Mouse (Mus musculus) liver, embryonic 15.5 days (tissue): ENCODE results near the gene Mcpt2. TPM values are rescaled to one million over a fixed set of nuclear protein-coding genes. Genes with fewer than 3 reads are reported as not detected.
"Not testable (repeated sequence)": the region's sequence is repeated elsewhere in the genome, so short reads cannot be mapped to it uniquely, and the experiment has no call there.

Experiments
- ATAC-seq: fragments of 200-750 bp; cut with Nextera tagmentation; 2 replicates; pipeline ENCODE4 v1.8.0; 2017; ENCODE audit warnings: moderate number of reproducible peaks, mild to moderate bottlenecking, moderate library complexity; ENCODE audit not compliant: insufficient read depth
- H3K27ac ChIP-seq: fragments of 300-500 bp; sonication (generic); replicated peaks from 2 replicates; pipeline ENCODE4 v1.5.1; 2015; ENCODE audit warnings: mild to moderate bottlenecking, inconsistent platforms
- H3K27me3 ChIP-seq: fragments of 300-500 bp; sonication (generic); 2 replicates; pipeline ENCODE4 v1.6.1; 2015; ENCODE audit warnings: mild to moderate bottlenecking, inconsistent platforms
- H3K36me3 ChIP-seq: fragments of 300-500 bp; sonication (generic); replicated peaks from 2 replicates; pipeline ENCODE4 v1.6.1; 2015; ENCODE audit warnings: moderate library complexity, mild to moderate bottlenecking, inconsistent platforms
- H3K4me1 ChIP-seq: fragments of 300-500 bp; sonication (generic); replicated peaks from 2 replicates; pipeline ENCODE4 v1.6.1; 2015; ENCODE audit warnings: inconsistent platforms
- H3K4me2 ChIP-seq: fragments of 300-500 bp; sonication (generic); 2 replicates; pipeline ENCODE4 v1.6.1; 2015; ENCODE audit warnings: moderate library complexity, mild to moderate bottlenecking, inconsistent platforms
- H3K4me3 ChIP-seq: fragments of 300-500 bp; sonication (generic); replicated peaks from 2 replicates; pipeline ENCODE4 v1.5.1; 2015; ENCODE audit warnings: mild to moderate bottlenecking, inconsistent platforms
- H3K9ac ChIP-seq: fragments of 300-500 bp; sonication (generic); 2 replicates; pipeline ENCODE4 v1.6.1; 2015; ENCODE audit warnings: moderate library complexity, mild to moderate bottlenecking, inconsistent platforms
- H3K9me3 ChIP-seq: fragments of 300-500 bp; sonication (generic); replicated peaks from 2 replicates; pipeline ENCODE4 v1.6.1; 2016; ENCODE audit warnings: inconsistent platforms
- WGBS: fragments of 180-500 bp; shearing (Covaris S2); methylation state at CpG from one replicate; pipeline ENCODE4 v1.1.7; 2015; ENCODE audit warnings: mixed read lengths; ENCODE audit not compliant: insufficient replicate concordance; 5-methylcytosine and 5-hydroxymethylcytosine counted together
- polyA plus RNA-seq: library from polyadenylated mRNA; unstranded; fragments of >200 nt; fragmentation: Nextera tagmentation; extraction: Ambion mirVana; gene quantifications from 2 replicates; pipeline ENCODE4 v1.2.1, GENCODE M21; 2015

Gene Mcpt2
- 0.14 and 0.15 TPM in 2 replicates for polyA plus RNA-seq

- not testable (repeated sequence) for H3K9me3 ChIP-seq, H3K9ac ChIP-seq, H3K27ac ChIP-seq, H3K27me3 ChIP-seq, H3K4me3 ChIP-seq, H3K36me3 ChIP-seq, H3K4me2 ChIP-seq, ATAC-seq, H3K4me1 ChIP-seq
- 22% methylated on average over 1 of the region's 1 CpGs for WGBS
Measured at GRCm38 (mm10) chr14:56041792-56042191, at the start of gene Mcpt2. TSS of gene Mcpt2 (plus strand) at chr14:56042041.

- Histone ChIP-seq H3K9me3 (no peaks in the 10 kb centered on the region), H3K9ac (no peak overlapping the region), H3K4me2 (no peak overlapping the region), H3K4me1 (no peaks in the 10 kb centered on the region), H3K27ac (no peak overlapping the region), H3K36me3 (no peaks in the 10 kb centered on the region), H3K4me3 (no peak overlapping the region), H3K27me3 (peaks cover 6% of the 10 kb centered on the region; the same call in 1 of the 2 replicates)
- ATAC-seq, result no peak
- WGBS, result 67% methylated on average over 3 of the region's 3 CpGs
Measured at GRCm38 (mm10) chr14:56013147-56013546, 28.7 kb upstream of the Mcpt2 start.

GRCm38 (mm10) chr14:56013924-56014323 is 27.9 kb upstream of the Mcpt2 start:
- no peaks in the 10 kb centered on the region for H3K4me1 ChIP-seq
- ATAC-seq, result no peak
- H3K27me3 ChIP-seq, result peaks cover 6% of the 10 kb centered on the region; the same call in 1 of the 2 replicates
- H3K9ac ChIP-seq, result no peak overlapping the region
- no peak overlapping the region for H3K4me2 ChIP-seq
- H3K36me3 ChIP-seq, result no peaks in the 10 kb centered on the region
- H3K4me3 ChIP-seq, result no peak overlapping the region
- no peaks in the 10 kb centered on the region for H3K9me3 ChIP-seq
- H3K27ac ChIP-seq, result no peak overlapping the region
- 61% methylated on average over 2 of the region's 2 CpGs for WGBS

GRCm38 (mm10) chr14:56017671-56018070 is 24.2 kb upstream of the Mcpt2 start, which contains the start of gene Mcpt1:
TSS of gene Mcpt1 (plus strand) at chr14:56017971.
- ATAC-seq, H3K27ac ChIP-seq, H3K9me3 ChIP-seq, H3K9ac ChIP-seq, H3K36me3 ChIP-seq, H3K4me2 ChIP-seq, H3K27me3 ChIP-seq, H3K4me3 ChIP-seq: not testable (repeated sequence)
- 31% methylated on average over 3 of the region's 3 CpGs for WGBS
- peaks cover 21% of the 10 kb centered on the region for H3K4me1 ChIP-seq

- WGBS, result 35% methylated on average over 1 of the region's 1 CpGs
- no peaks in the 10 kb centered on the region for H3K9me3 ChIP-seq
- peaks cover 3% of the 10 kb centered on the region; the same call in 1 of the 2 replicates for H3K27me3 ChIP-seq
- no peak for ATAC-seq
- H3K27ac ChIP-seq, result no peak overlapping the region
- H3K4me3 ChIP-seq, result no peak overlapping the region
- H3K9ac ChIP-seq, result no peak overlapping the region
- no peak overlapping the region for H3K4me2 ChIP-seq
- no peaks in the 10 kb centered on the region for H3K36me3 ChIP-seq
- H3K4me1 ChIP-seq, result peaks cover 22% of the 10 kb centered on the region
Measured at GRCm38 (mm10) chr14:56019446-56019845, 22.4 kb upstream of the Mcpt2 start.

GRCm38 (mm10) chr14:56021305-56021704 is 20.5 kb upstream of the Mcpt2 start:
- H3K36me3 ChIP-seq, H3K9ac ChIP-seq, H3K9me3 ChIP-seq, H3K27me3 ChIP-seq, H3K4me3 ChIP-seq: not testable (repeated sequence)
- peak overlapping the region; percentile 54 for H3K27ac ChIP-seq
- peak; percentile 97 for ATAC-seq
- WGBS, result 19% methylated on average over 4 of the region's 4 CpGs
- peak overlapping the region; percentile 48 for H3K4me2 ChIP-seq
- peaks cover 22% of the 10 kb centered on the region for H3K4me1 ChIP-seq

DNA sequence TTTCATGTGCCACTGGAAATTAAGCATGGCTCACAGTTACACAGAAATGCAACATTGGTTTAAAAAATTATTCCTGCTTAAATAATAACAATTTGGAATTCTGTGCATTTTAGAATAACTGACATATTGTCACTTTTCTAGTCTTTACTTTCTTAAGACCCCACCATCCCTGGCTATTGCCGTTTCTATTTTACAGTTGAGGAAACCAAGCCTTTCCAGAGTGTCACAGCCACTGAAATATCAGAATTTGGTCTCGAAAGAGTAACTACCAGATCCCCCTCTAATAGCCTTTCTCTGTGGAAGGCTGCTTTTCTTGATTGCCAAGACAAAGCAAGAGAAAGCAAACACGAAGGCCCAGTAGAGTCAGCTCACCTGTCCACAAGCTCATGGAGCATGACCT is 11.4 kb upstream of the Mcpt2 start, which contains the start of gene Mcpt9:
Mcpt9 (minus strand) TSS at position 101 of the 400 bp plus-strand sequence.
- not testable (repeated sequence) for H3K4me1 ChIP-seq, H3K4me2 ChIP-seq, H3K4me3 ChIP-seq, H3K27ac ChIP-seq, H3K9ac ChIP-seq, H3K9me3 ChIP-seq, ATAC-seq, H3K27me3 ChIP-seq, H3K36me3 ChIP-seq
- WGBS, result 43% methylated on average over 3 of the region's 3 CpGs

GRCm38 (mm10) chr14:56034433-56034832 is 7.4 kb upstream of the Mcpt2 start:
- no peak overlapping the region for H3K4me3 ChIP-seq
- no peaks in the 10 kb centered on the region for H3K9me3 ChIP-seq
- H3K36me3 ChIP-seq, result no peaks in the 10 kb centered on the region
- H3K27ac ChIP-seq, result no peak overlapping the region
- no peak overlapping the region for H3K9ac ChIP-seq
- no peak overlapping the region for H3K4me2 ChIP-seq
- 50% methylated on average over 2 of the region's 2 CpGs for WGBS
- no peaks in the 10 kb centered on the region; the same call in 1 of the 2 replicates for H3K27me3 ChIP-seq
- no peaks in the 10 kb centered on the region for H3K4me1 ChIP-seq
- no peak for ATAC-seq

- no peaks in the 10 kb centered on the region; the same call in 1 of the 2 replicates for H3K27me3 ChIP-seq
- no peaks in the 10 kb centered on the region for H3K9me3 ChIP-seq
- 45% methylated on average over 3 of the region's 3 CpGs for WGBS
- no peaks in the 10 kb centered on the region for H3K36me3 ChIP-seq
- ATAC-seq, result no peak
- H3K4me1 ChIP-seq, result peaks cover 5% of the 10 kb centered on the region
- no peak overlapping the region for H3K27ac ChIP-seq
- no peak overlapping the region for H3K9ac ChIP-seq
- no peak overlapping the region for H3K4me3 ChIP-seq
- H3K4me2 ChIP-seq, result no peak overlapping the region
Measured at GRCm38 (mm10) chr14:56055408-56055807, 13.6 kb downstream of the Mcpt2 start.

- Histone ChIP-seq H3K9ac (no peak overlapping the region), H3K4me2 (no peak overlapping the region), H3K27ac (no peak overlapping the region), H3K9me3 (no peaks in the 10 kb centered on the region), H3K4me1 (peaks cover 5% of the 10 kb centered on the region), H3K4me3 (no peak overlapping the region), H3K36me3 (no peaks in the 10 kb centered on the region), H3K27me3 (no peaks in the 10 kb centered on the region)
- 33% methylated on average over 4 of the region's 4 CpGs for WGBS
- no peak for ATAC-seq
Measured at GRCm38 (mm10) chr14:56057722-56058121, 15.9 kb downstream of the Mcpt2 start.

- not testable (repeated sequence) for H3K4me2 ChIP-seq, H3K4me3 ChIP-seq, H3K9ac ChIP-seq, H3K36me3 ChIP-seq, H3K27me3 ChIP-seq, H3K4me1 ChIP-seq, H3K9me3 ChIP-seq, ATAC-seq, H3K27ac ChIP-seq
- WGBS, result 34% methylated on average over 3 of the region's 3 CpGs
Measured at GRCm38 (mm10) chr14:56062213-56062612, 20.4 kb downstream of the Mcpt2 start, which contains the start of gene Mcpt4. TSS of gene Mcpt4 (minus strand) at chr14:56062313.

DNA sequence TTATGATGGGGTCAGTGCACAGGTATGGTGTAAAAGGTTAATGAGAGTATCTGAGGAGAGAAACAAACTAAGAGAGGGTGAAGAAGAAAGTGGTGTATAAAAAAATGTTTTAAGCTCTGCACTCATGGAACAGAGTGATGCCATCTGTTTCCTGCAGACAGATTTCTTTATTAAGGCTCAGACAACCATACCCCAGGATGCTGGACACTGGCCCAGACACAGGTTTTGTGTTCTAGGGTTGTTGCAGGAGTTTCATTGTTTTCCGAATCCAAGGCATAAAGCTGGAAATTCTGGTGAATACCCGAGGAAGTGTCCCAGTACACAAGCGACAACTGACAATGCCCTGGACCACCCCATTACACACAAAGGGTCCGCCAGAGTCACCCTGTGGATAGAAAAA is 40.2 kb downstream of the Mcpt2 start:
- no peaks in the 10 kb centered on the region for H3K27me3 ChIP-seq
- H3K27ac ChIP-seq, result no peak overlapping the region
- H3K4me2 ChIP-seq, result no peak overlapping the region
- H3K36me3 ChIP-seq, result no peaks in the 10 kb centered on the region
- 47% methylated on average over 4 of the region's 4 CpGs for WGBS
- ATAC-seq, result no peak
- no peak overlapping the region for H3K9ac ChIP-seq
- no peaks in the 10 kb centered on the region for H3K9me3 ChIP-seq
- no peak overlapping the region for H3K4me3 ChIP-seq
- H3K4me1 ChIP-seq, result no peaks in the 10 kb centered on the region
